Mouse (Mus musculus): Measurements from ENCODE around the gene Naaladl1. TPM values are rescaled to one million over a fixed set of nuclear protein-coding genes. Genes with fewer than 3 reads are reported as not detected.
A peak's percentile ranks its signal among the peaks of the same experiment; 100 is the strongest.

Naaladl1 gene
- polyA plus RNA-seq, 1 experiment from 2014 or later: 2.5 TPM

- WGBS (ENCODE audit: insufficient replicate concordance): 54% methylated on average over 3 of the region's 3 CpGs
- Histone ChIP-seq H3K9me3 (replicated peaks; ENCODE audit: control insufficient read depth, low read length) (no peaks in the 10 kb centered on the region), H3K27me3 (ENCODE audit: control insufficient read depth, insufficient read depth, low read depth, low read length) (no peaks in the 10 kb centered on the region), H3K4me1 (ENCODE audit: control insufficient read depth, low read depth, low read length) (peaks cover 13% of the 10 kb centered on the region), H3K4me2 (ENCODE audit: low read depth, low read length) (no peak overlapping the region), H3K36me3 (ENCODE audit: control insufficient read depth, insufficient read depth) (peaks cover 14% of the 10 kb centered on the region), H3K4me3 (ENCODE audit: low read depth, low read length) (no peak overlapping the region), H3K9ac (ENCODE audit: low read depth, low read length) (no peak overlapping the region), H3K27ac (ENCODE audit: low read length) (no peak overlapping the region)
- ATAC-seq (ENCODE audit: low read depth): no peak
These were observed 7.7 kb upstream of the Naaladl1 start for GRCm38 (mm10) chr19:6097847-6098246.

- H3K4me2 ChIP-seq (ENCODE audit: low read depth, low read length): no peak overlapping the region
- no peaks in the 10 kb centered on the region; the same call in 1 of the 2 replicates for H3K36me3 ChIP-seq (ENCODE audit: control insufficient read depth, insufficient read depth)
- WGBS (ENCODE audit: insufficient replicate concordance): 75% methylated on average over 6 of the region's 6 CpGs
- H3K27me3 ChIP-seq (ENCODE audit: control insufficient read depth, insufficient read depth, low read depth, low read length): no peaks in the 10 kb centered on the region
- ATAC-seq (ENCODE audit: low read depth): no peak
- H3K9me3 ChIP-seq (replicated peaks; ENCODE audit: control insufficient read depth, low read length): no peaks in the 10 kb centered on the region
- no peak overlapping the region for H3K27ac ChIP-seq (ENCODE audit: low read length)
- no peak overlapping the region for H3K9ac ChIP-seq (ENCODE audit: low read depth, low read length)
- H3K4me1 ChIP-seq (ENCODE audit: control insufficient read depth, low read depth, low read length): peaks cover 33% of the 10 kb centered on the region
- no peak overlapping the region for H3K4me3 ChIP-seq (ENCODE audit: low read depth, low read length)
These were observed 4.4 kb upstream of the Naaladl1 start for GRCm38 (mm10) chr19:6101186-6101585.

GRCm38 (mm10) chr19:6102169-6102853 lies 3.3 kb upstream of the Naaladl1 start:
- peak; percentile 97 for ATAC-seq (ENCODE audit: low read depth)
- Histone ChIP-seq H3K27ac (ENCODE audit: low read length) (peak overlapping the region; percentile 64), H3K4me3 (ENCODE audit: low read depth, low read length) (no peak overlapping the region), H3K27me3 (ENCODE audit: control insufficient read depth, insufficient read depth, low read depth, low read length) (no peaks in the 10 kb centered on the region), H3K4me1 (ENCODE audit: control insufficient read depth, low read depth, low read length) (peaks cover 33% of the 10 kb centered on the region), H3K4me2 (ENCODE audit: low read depth, low read length) (no peak overlapping the region), H3K36me3 (ENCODE audit: control insufficient read depth, insufficient read depth) (no peaks in the 10 kb centered on the region; the same call in 1 of the 2 replicates), H3K9me3 (replicated peaks; ENCODE audit: control insufficient read depth, low read length) (no peaks in the 10 kb centered on the region), H3K9ac (ENCODE audit: low read depth, low read length) (no peak overlapping the region)
- WGBS (ENCODE audit: insufficient replicate concordance): 59% methylated on average over 6 of the region's 6 CpGs

- Histone ChIP-seq H3K36me3 (ENCODE audit: control insufficient read depth, insufficient read depth) (no peaks in the 10 kb centered on the region), H3K4me3 (ENCODE audit: low read depth, low read length) (no peak overlapping the region), H3K4me2 (ENCODE audit: low read depth, low read length) (no peak overlapping the region), H3K9me3 (replicated peaks; ENCODE audit: control insufficient read depth, low read length) (no peaks in the 10 kb centered on the region), H3K27me3 (ENCODE audit: control insufficient read depth, insufficient read depth, low read depth, low read length) (no peaks in the 10 kb centered on the region), H3K4me1 (ENCODE audit: control insufficient read depth, low read depth, low read length) (peaks cover 33% of the 10 kb centered on the region), H3K27ac (ENCODE audit: low read length) (no peak overlapping the region), H3K9ac (ENCODE audit: low read depth, low read length) (no peak overlapping the region)
- ATAC-seq (ENCODE audit: low read depth): no peak
- 48% methylated on average over 4 of the region's 4 CpGs for WGBS (ENCODE audit: insufficient replicate concordance)
These were observed 1.1 kb upstream of the Naaladl1 start for GRCm38 (mm10) chr19:6104476-6104875.

- no peak overlapping the region for H3K9ac ChIP-seq (ENCODE audit: low read depth, low read length)
- no peaks in the 10 kb centered on the region for H3K9me3 ChIP-seq (replicated peaks; ENCODE audit: control insufficient read depth, low read length)
- H3K27ac ChIP-seq (ENCODE audit: low read length): no peak overlapping the region
- no peak overlapping the region for H3K4me3 ChIP-seq (ENCODE audit: low read depth, low read length)
- no peak for ATAC-seq (ENCODE audit: low read depth)
- H3K4me1 ChIP-seq (ENCODE audit: control insufficient read depth, low read depth, low read length): peaks cover 13% of the 10 kb centered on the region
- WGBS (ENCODE audit: insufficient replicate concordance): 69% methylated on average over 6 of the region's 6 CpGs
- peaks cover 18% of the 10 kb centered on the region for H3K36me3 ChIP-seq (ENCODE audit: control insufficient read depth, insufficient read depth)
- H3K4me2 ChIP-seq (ENCODE audit: low read depth, low read length): no peak overlapping the region
- H3K27me3 ChIP-seq (ENCODE audit: control insufficient read depth, insufficient read depth, low read depth, low read length): no peaks in the 10 kb centered on the region
These were observed 7.5 kb downstream of the Naaladl1 start for GRCm38 (mm10) chr19:6113116-6113515.

GRCm38 (mm10) chr19:6116113-6116850 lies 10.7 kb downstream of the Naaladl1 start:
- peak overlapping the region; percentile 86 for H3K4me2 ChIP-seq (ENCODE audit: low read depth, low read length)
- H3K9me3 ChIP-seq (replicated peaks; ENCODE audit: control insufficient read depth, low read length): no peaks in the 10 kb centered on the region
- no peaks in the 10 kb centered on the region for H3K27me3 ChIP-seq (ENCODE audit: control insufficient read depth, insufficient read depth, low read depth, low read length)
- no peak for ATAC-seq (ENCODE audit: low read depth)
- no peak overlapping the region for H3K27ac ChIP-seq (ENCODE audit: low read length)
- no peak overlapping the region for H3K9ac ChIP-seq (ENCODE audit: low read depth, low read length)
- H3K4me1 ChIP-seq (ENCODE audit: control insufficient read depth, low read depth, low read length): peaks cover 20% of the 10 kb centered on the region
- peaks cover 26% of the 10 kb centered on the region for H3K36me3 ChIP-seq (ENCODE audit: control insufficient read depth, insufficient read depth)
- H3K4me3 ChIP-seq (ENCODE audit: low read depth, low read length): no peak overlapping the region
- 88% methylated on average over 15 of the region's 15 CpGs for WGBS (ENCODE audit: insufficient replicate concordance)

- Histone ChIP-seq H3K4me3 (ENCODE audit: low read depth, low read length) (peak overlapping the region; percentile 70), H3K27me3 (ENCODE audit: control insufficient read depth, insufficient read depth, low read depth, low read length) (no peaks in the 10 kb centered on the region), H3K9me3 (replicated peaks; ENCODE audit: control insufficient read depth, low read length) (no peaks in the 10 kb centered on the region), H3K4me2 (ENCODE audit: low read depth, low read length) (peak overlapping the region; percentile 86), H3K9ac (ENCODE audit: low read depth, low read length) (peak overlapping the region; percentile 85), H3K27ac (ENCODE audit: low read length) (peak overlapping the region; percentile 90), H3K36me3 (ENCODE audit: control insufficient read depth, insufficient read depth) (peaks cover 26% of the 10 kb centered on the region), H3K4me1 (ENCODE audit: control insufficient read depth, low read depth, low read length) (peaks cover 20% of the 10 kb centered on the region)
- ATAC-seq (ENCODE audit: low read depth): no peak
- WGBS (ENCODE audit: insufficient replicate concordance): 2% methylated on average over 32 of the region's 32 CpGs
These were observed 11.9 kb downstream of the Naaladl1 start for GRCm38 (mm10) chr19:6117346-6117985.

- H3K4me3 ChIP-seq (ENCODE audit: low read depth, low read length): peak within 1 kb of the TSS; percentile 70
- H3K4me2 ChIP-seq (ENCODE audit: low read depth, low read length): peak within 1 kb of the TSS; percentile 86
- H3K9me3 ChIP-seq (replicated peaks; ENCODE audit: control insufficient read depth, low read length): no peaks in the 10 kb centered on the region
- H3K9ac ChIP-seq (ENCODE audit: low read depth, low read length): peak within 1 kb of the TSS; percentile 85
- peak; percentile 80 for ATAC-seq (ENCODE audit: low read depth)
- H3K36me3 ChIP-seq (ENCODE audit: control insufficient read depth, insufficient read depth): peaks cover 26% of the 10 kb centered on the region
- under 1% methylated on average over 77 of the region's 77 CpGs for WGBS (ENCODE audit: insufficient replicate concordance)
- H3K27me3 ChIP-seq (ENCODE audit: control insufficient read depth, insufficient read depth, low read depth, low read length): no peaks in the 10 kb centered on the region
- peaks cover 20% of the 10 kb centered on the region for H3K4me1 ChIP-seq (ENCODE audit: control insufficient read depth, low read depth, low read length)
- peak within 1 kb of the TSS; percentile 90 for H3K27ac ChIP-seq (ENCODE audit: low read length)
These were observed 12.5 kb downstream of the Naaladl1 start, which contains the start of gene Sac3d1 for GRCm38 (mm10) chr19:6117986-6118676. Gene Sac3d1 (minus strand): TSS chr19:6118650.
